Mouse (Mus musculus) liver, embryonic 16.5 days (tissue): ENCODE measurements around the gene Tmem45b. TPM values are rescaled to one million over a fixed set of nuclear protein-coding genes. Genes with fewer than 3 reads are reported as not detected.

Experiments used
- ATAC-seq: fragments of 200-750 bp; cut with Nextera tagmentation; 2 replicates; pipeline ENCODE4 v1.8.0; 2017; ENCODE audit warnings: low read depth, mild to moderate bottlenecking, moderate number of reproducible peaks, moderate library complexity
- H3K27ac ChIP-seq: fragments of 300-500 bp; sonication (generic); 2 replicates; pipeline ENCODE4 v1.5.1; 2014; ENCODE audit warnings: mild to moderate bottlenecking, low read length
- H3K27me3 ChIP-seq: fragments of 300-500 bp; sonication (generic); 2 replicates; pipeline ENCODE4 v1.6.1; 2014; ENCODE audit warnings: low read depth, low read length, mixed read lengths; ENCODE audit not compliant: control insufficient read depth, insufficient read depth
- H3K36me3 ChIP-seq: fragments of 300-500 bp; sonication (generic); 2 replicates; pipeline ENCODE4 v1.6.1; 2014; ENCODE audit warnings: mild to moderate bottlenecking; ENCODE audit not compliant: control insufficient read depth, insufficient read depth
- H3K4me1 ChIP-seq: fragments of 300-500 bp; sonication (generic); 2 replicates; pipeline ENCODE4 v1.6.1; 2014; ENCODE audit warnings: low read depth, low read length, mixed read lengths; ENCODE audit not compliant: control insufficient read depth
- H3K4me2 ChIP-seq: fragments of 300-500 bp; sonication (generic); 2 replicates; pipeline ENCODE4 v1.6.1; 2014; ENCODE audit warnings: low read depth, low read length, mixed read lengths
- H3K4me3 ChIP-seq: fragments of 300-500 bp; sonication (generic); 2 replicates; pipeline ENCODE4 v1.5.1; 2014; ENCODE audit warnings: low read depth, mild to moderate bottlenecking, low read length
- H3K9ac ChIP-seq: fragments of 300-500 bp; sonication (generic); 2 replicates; pipeline ENCODE4 v1.6.1; 2014; ENCODE audit warnings: low read depth, low read length
- H3K9me3 ChIP-seq: fragments of 300-500 bp; sonication (generic); replicated peaks from 2 replicates; pipeline ENCODE4 v1.6.1; 2016; ENCODE audit warnings: low read length; ENCODE audit not compliant: control insufficient read depth
- WGBS: fragments of 180-500 bp; shearing (Covaris S2); extraction: QIAGEN DNeasy Blood & Tissue Kit; methylation state at CpG from one replicate; pipeline ENCODE4 v1.1.7; 2014; ENCODE audit not compliant: insufficient replicate concordance; 5-methylcytosine and 5-hydroxymethylcytosine counted together
- polyA plus RNA-seq: library from polyadenylated mRNA; unstranded; fragments of >200 nt; fragmentation: Nextera tagmentation; extraction: Ambion mirVana; gene quantifications from 2 replicates; pipeline ENCODE4 v1.2.1, GENCODE M21; 2015

Gene Tmem45b
- polyA plus RNA-seq, 1 experiment from 2014 or later = 0.57 TPM

- peak within 1 kb of the TSS; percentile 91 for H3K4me2 ChIP-seq
- 0% methylated on average over 29 of the region's 46 CpGs for WGBS
- H3K36me3 ChIP-seq = no peaks in the 10 kb centered on the region; the same call in 1 of the 2 replicates
- H3K4me3 ChIP-seq = peak within 1 kb of the TSS; percentile 78
- H3K27ac ChIP-seq = peak within 1 kb of the TSS; percentile 67
- peak within 1 kb of the TSS; percentile 91 for H3K9ac ChIP-seq
- ATAC-seq = peak; percentile 99
- peaks cover 16% of the 10 kb centered on the region for H3K4me1 ChIP-seq
- H3K9me3 ChIP-seq = no peaks in the 10 kb centered on the region
- no peaks in the 10 kb centered on the region for H3K27me3 ChIP-seq
Observed at GRCm38 (mm10) chr9:31385947-31386354, 78.3 kb downstream of the Tmem45b start, which contains the start of gene Nfrkb. Gene Nfrkb, plus strand, starts transcription at chr9:31386192.

GRCm38 (mm10) chr9:31385500-31385869, 78.8 kb downstream of the Tmem45b start:
- H3K9me3 ChIP-seq = no peaks in the 10 kb centered on the region
- H3K4me3 ChIP-seq = peak overlapping the region; percentile 78
- H3K27ac ChIP-seq = no peak overlapping the region
- no peaks in the 10 kb centered on the region for H3K36me3 ChIP-seq
- 23% methylated on average over 4 of the region's 4 CpGs for WGBS
- no peaks in the 10 kb centered on the region for H3K27me3 ChIP-seq
- peak overlapping the region; percentile 91 for H3K9ac ChIP-seq
- peaks cover 16% of the 10 kb centered on the region for H3K4me1 ChIP-seq
- H3K4me2 ChIP-seq = peak overlapping the region; percentile 91
- ATAC-seq = 0 out of 2 replicates have a peak, but pooled peaks have one; percentile 14

GRCm38 (mm10) chr9:31384786-31385499, 79.3 kb downstream of the Tmem45b start:
- Histone ChIP-seq H3K27me3 (no peaks in the 10 kb centered on the region), H3K27ac (no peak overlapping the region), H3K4me3 (peak overlapping the region; percentile 78; the same call in 1 of the 2 replicates), H3K4me1 (peaks cover 16% of the 10 kb centered on the region), H3K4me2 (peak overlapping the region; percentile 91), H3K36me3 (no peaks in the 10 kb centered on the region), H3K9ac (0 out of 2 replicates have a peak overlapping the region, but pooled peaks have one; percentile 91), H3K9me3 (no peaks in the 10 kb centered on the region)
- WGBS = 78% methylated on average over 17 of the region's 17 CpGs
- no peak for ATAC-seq

GRCm38 (mm10) chr9:31376661-31377060, 87.6 kb downstream of the Tmem45b start:
- Histone ChIP-seq H3K4me1 (no peaks in the 10 kb centered on the region), H3K4me3 (no peak overlapping the region), H3K27ac (no peak overlapping the region), H3K27me3 (no peaks in the 10 kb centered on the region), H3K9ac (no peak overlapping the region), H3K4me2 (no peak overlapping the region), H3K36me3 (peaks cover 1% of the 10 kb centered on the region), H3K9me3 (no peaks in the 10 kb centered on the region)
- ATAC-seq = no peak

Other genes with a start within 250 kb of the Tmem45b start
- gene Prdm10, start 183.9 kb downstream of the Tmem45b start, polyA plus RNA-seq = 2.9 and 3.1 TPM in 2 replicates
- gene Nfrkb, start 78.3 kb downstream of the Tmem45b start, polyA plus RNA-seq = 4.6 and 5.5 TPM in 2 replicates